Mouse (Mus musculus): ENCODE measurements at regions not wholly inside any gene's neighbourhood (a gene's known extent, or its start where the extent isn't known, plus 50 kb on each side); places are given as distances from the start of the nearest gene placed in this dataset.

DNA sequence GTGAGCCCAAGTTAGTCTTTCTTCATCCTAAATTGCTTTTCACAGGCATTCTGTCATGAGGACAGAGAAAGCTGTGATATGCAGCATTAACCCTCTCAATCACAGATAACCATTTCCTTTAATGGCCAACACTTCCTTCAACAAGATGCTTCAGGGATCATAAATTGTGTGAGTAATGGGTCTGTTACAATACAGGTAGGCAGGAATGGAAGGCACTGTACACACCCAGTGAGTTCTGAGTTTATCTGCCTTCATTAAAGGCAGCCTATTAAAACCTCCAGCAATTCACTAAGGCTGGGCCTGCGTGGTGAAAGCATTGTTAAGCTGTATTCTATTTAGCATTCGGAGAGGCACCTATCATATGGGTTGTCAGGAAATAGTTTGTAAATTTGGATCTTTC, 248.2 kb upstream of the Htr2a start:
- no peaks in the 10 kb centered on the region for H3K79me2 ChIP-seq (ENCODE audit: control insufficient read depth, insufficient read depth, low read length, poor library complexity)
- H3K27me3 ChIP-seq (ENCODE audit: control insufficient read depth in 1 of 2, insufficient read depth in 2 of 2, low read length in 2 of 2) = no peaks in the 10 kb centered on the region
- no peaks in the 10 kb centered on the region for H3K36me3 ChIP-seq (ENCODE audit: control insufficient read depth in 1 of 2, insufficient read depth in 2 of 2, low read length in 2 of 2)
- H3K4me1 ChIP-seq (ENCODE audit: control insufficient read depth in 1 of 2, insufficient read depth in 2 of 2, low read length in 2 of 2) = no peaks in the 10 kb centered on the region
- H3K27ac ChIP-seq (ENCODE audit: control insufficient read depth, low read depth, low read length) = no peak overlapping the region
- H3K9ac ChIP-seq (ENCODE audit: control insufficient read depth, low read depth, low read length, poor library complexity, severe bottlenecking) = no peak overlapping the region
- H3K9me3 ChIP-seq (replicated peaks; ENCODE audit: insufficient read depth, low read length) = no peaks in the 10 kb centered on the region
- TF ChIP-seq GATA1 (IDR thresholded peaks at IDR 0.05; ENCODE audit: low read depth, low read length) (no peak), KAT2A (conservative IDR thresholded peaks at IDR 0.05; ENCODE audit: low read depth, low read length) (no peak), USF2 (IDR thresholded peaks at IDR 0.05; ENCODE audit: borderline replicate concordance in 1 of 2, insufficient read depth in 1 of 2, low read depth in 1 of 2, low read length in 2 of 2) (no peak), MYC (IDR thresholded peaks at IDR 0.05; ENCODE audit: low read depth, low read length) (no peak), ZMIZ1 (IDR thresholded peaks at IDR 0.05; ENCODE audit: low read depth, low read length) (no peak), TBP (IDR thresholded peaks at IDR 0.05; ENCODE audit: low read depth, low read length) (no peak), USF1 (IDR thresholded peaks at IDR 0.05; ENCODE audit: low read depth, low read length) (no peak), TCF12 (IDR thresholded peaks at IDR 0.05; ENCODE audit: low read depth, low read length) (no peak), JUND (IDR thresholded peaks at IDR 0.05; ENCODE audit: low read depth, low read length) (no peak), RCOR1 (IDR thresholded peaks at IDR 0.05; ENCODE audit: low read depth, low read length) (no peak), MEF2A (IDR thresholded peaks at IDR 0.05; ENCODE audit: extremely low read depth, insufficient replicate concordance, low read depth, low read length, poor library complexity, severe bottlenecking) (no peak), EP300 (IDR thresholded peaks at IDR 0.05; ENCODE audit: low read depth in 1 of 2, low read length in 2 of 2) (no peak)
- H3K4me3 ChIP-seq (ENCODE audit: control insufficient read depth in 1 of 2, insufficient read depth in 1 of 2, low read depth in 2 of 2, low read length in 2 of 2) = no peak overlapping the region
- no peak for DNase-seq (ENCODE audit: low read depth, low spot score)

GRCm38 (mm10) chr14:74397202-74397601, 243.4 kb upstream of the Htr2a start:
- H3K4me1 ChIP-seq (ENCODE audit: control insufficient read depth in 1 of 2, insufficient read depth in 2 of 2, low read length in 2 of 2) = no peaks in the 10 kb centered on the region
- no peaks in the 10 kb centered on the region for H3K36me3 ChIP-seq (ENCODE audit: control insufficient read depth in 1 of 2, insufficient read depth in 2 of 2, low read length in 2 of 2)
- DNase-seq (ENCODE audit: low read depth, low spot score) = no peak
- no peak for TF ChIP-seq EP300 (IDR thresholded peaks at IDR 0.05; ENCODE audit: low read depth in 1 of 2, low read length in 2 of 2)
- no peak for TF ChIP-seq CHD1 (IDR thresholded peaks at IDR 0.05; ENCODE audit: low read depth, low read length)
- TF ChIP-seq POLR2AphosphoS2 (IDR thresholded peaks at IDR 0.05; ENCODE audit: low read length) = no peak
- TF ChIP-seq USF2 (IDR thresholded peaks at IDR 0.05; ENCODE audit: borderline replicate concordance in 1 of 2, insufficient read depth in 1 of 2, low read depth in 1 of 2, low read length in 2 of 2) = no peak
- no peak for TF ChIP-seq MXI1 (IDR thresholded peaks at IDR 0.05; ENCODE audit: low read depth, low read length)
- no peak for TF ChIP-seq RCOR1 (IDR thresholded peaks at IDR 0.05; ENCODE audit: low read depth, low read length)
- TF ChIP-seq GABPA (IDR thresholded peaks at IDR 0.05; ENCODE audit: low read depth, low read length) = no peak
- TF ChIP-seq ZNF384 (IDR thresholded peaks at IDR 0.05; ENCODE audit: low read depth, low read length) = no peak
- no peak for TF ChIP-seq RAD21 (IDR thresholded peaks at IDR 0.05; ENCODE audit: low read depth, low read length)
- no peak for TF ChIP-seq POLR2AphosphoS5 (IDR thresholded peaks at IDR 0.05; ENCODE audit: borderline replicate concordance, low read depth, low read length)
- no peak for TF ChIP-seq GATA1 (IDR thresholded peaks at IDR 0.05; ENCODE audit: low read depth, low read length)
- no peak for TF ChIP-seq MAFK (IDR thresholded peaks at IDR 0.05; ENCODE audit: borderline replicate concordance, low read depth, low read length)
- TF ChIP-seq SIN3A (IDR thresholded peaks at IDR 0.05; ENCODE audit: low read length) = no peak
- TF ChIP-seq TBP (IDR thresholded peaks at IDR 0.05; ENCODE audit: low read depth, low read length) = no peak
- no peak overlapping the region for H3K4me3 ChIP-seq (ENCODE audit: control insufficient read depth in 1 of 2, insufficient read depth in 1 of 2, low read depth in 2 of 2, low read length in 2 of 2)
- no peak overlapping the region for H3K27ac ChIP-seq (ENCODE audit: control insufficient read depth, low read depth, low read length)
- no peaks in the 10 kb centered on the region for H3K27me3 ChIP-seq (ENCODE audit: control insufficient read depth in 1 of 2, insufficient read depth in 2 of 2, low read length in 2 of 2)
- no peaks in the 10 kb centered on the region for H3K79me2 ChIP-seq (ENCODE audit: control insufficient read depth, insufficient read depth, low read length, poor library complexity)
- H3K9ac ChIP-seq (ENCODE audit: control insufficient read depth, low read depth, low read length, poor library complexity, severe bottlenecking) = no peak overlapping the region
- H3K9me3 ChIP-seq (replicated peaks; ENCODE audit: insufficient read depth, low read length) = no peaks in the 10 kb centered on the region

All from MEL (cell line).